Mouse (Mus musculus) neural tube, embryonic 11.5 days (tissue): Measurements from ENCODE around the gene Elp6. TPM values are rescaled to one million over a fixed set of nuclear protein-coding genes. Genes with fewer than 3 reads are reported as not detected.

Source experiments
- ATAC-seq: fragments of 200-750 bp; cut with Nextera tagmentation; 2 replicates; pipeline ENCODE4 v1.8.0; 2017; ENCODE audit warnings: moderate number of reproducible peaks, mild to moderate bottlenecking, moderate TSS enrichment, moderate library complexity; ENCODE audit not compliant: insufficient read depth, low FRiP score, low TSS enrichment
- DNase-seq: peaks from one replicate; pipeline ENCODE4 v3.0.0-alpha.2; 2015; ENCODE audit warnings: low spot score
- H3K27ac ChIP-seq: fragments of 300-500 bp; sonication (generic); 2 replicates; pipeline ENCODE4 v1.5.1; 2014; ENCODE audit warnings: low read depth, mild to moderate bottlenecking, low read length
- H3K27me3 ChIP-seq: fragments of 300-500 bp; sonication (generic); 2 replicates; pipeline ENCODE4 v1.6.1; 2014; ENCODE audit warnings: mild to moderate bottlenecking, low read length, mixed read lengths; ENCODE audit not compliant: control insufficient read depth, insufficient read depth
- H3K36me3 ChIP-seq: fragments of 300-500 bp; sonication (generic); 2 replicates; pipeline ENCODE4 v1.6.1; 2014; ENCODE audit warnings: mild to moderate bottlenecking, low read length, moderate library complexity, mixed read lengths; ENCODE audit not compliant: control insufficient read depth, insufficient read depth
- H3K4me1 ChIP-seq: fragments of 300-500 bp; sonication (generic); 2 replicates; pipeline ENCODE4 v1.6.1; 2014; ENCODE audit warnings: low read length, mixed read lengths; ENCODE audit not compliant: control insufficient read depth, insufficient read depth
- H3K4me2 ChIP-seq: fragments of 300-500 bp; sonication (generic); 2 replicates; pipeline ENCODE4 v1.6.1; 2014; ENCODE audit warnings: low read depth, mild to moderate bottlenecking, moderate library complexity
- H3K4me3 ChIP-seq: fragments of 300-500 bp; sonication (generic); 2 replicates; pipeline ENCODE4 v1.5.1; 2014; ENCODE audit warnings: low read depth, low read length
- H3K9ac ChIP-seq: fragments of 300-500 bp; sonication (generic); 2 replicates; pipeline ENCODE4 v1.6.1; 2014; ENCODE audit warnings: mild to moderate bottlenecking, low read length
- H3K9me3 ChIP-seq: fragments of 300-500 bp; sonication (generic); 2 replicates; pipeline ENCODE4 v1.6.1; 2016; ENCODE audit warnings: low read length; ENCODE audit not compliant: control insufficient read depth
- WGBS: fragments of 180-500 bp; shearing (Covaris S2); extraction: QIAGEN DNeasy Blood & Tissue Kit; methylation state at CpG from one replicate; pipeline ENCODE4 v1.1.7; 2014; 5-methylcytosine and 5-hydroxymethylcytosine counted together
- polyA plus RNA-seq: library from polyadenylated mRNA; unstranded; fragments of >200 nt; fragmentation: Nextera tagmentation; extraction: Ambion mirVana; gene quantifications from 2 replicates; pipeline ENCODE4 v1.2.1, GENCODE M21; 2014

The Elp6 gene
- polyA plus RNA-seq, 1 experiment from 2014 or later, result 39.0 TPM

- no peaks in the 10 kb centered on the region for H3K27me3 ChIP-seq
- no peaks in the 10 kb centered on the region for H3K4me1 ChIP-seq
- 88% methylated on average over 5 of the region's 5 CpGs for WGBS
- H3K9ac ChIP-seq, result no peak overlapping the region
- no peak overlapping the region for H3K4me3 ChIP-seq
- no peak overlapping the region for H3K4me2 ChIP-seq
- DNase-seq (no peak), ATAC-seq (no peak)
- no peaks in the 10 kb centered on the region for H3K9me3 ChIP-seq
- H3K36me3 ChIP-seq, result no peaks in the 10 kb centered on the region
- no peak overlapping the region for H3K27ac ChIP-seq
Observed at GRCm38 (mm10) chr9:110340037-110340750, 35.2 kb downstream of the Elp6 start.

- Histone ChIP-seq H3K36me3 (no peaks in the 10 kb centered on the region), H3K4me1 (no peaks in the 10 kb centered on the region), H3K9ac (no peak overlapping the region), H3K4me2 (no peak overlapping the region), H3K27ac (no peak overlapping the region), H3K4me3 (no peak overlapping the region), H3K9me3 (no peaks in the 10 kb centered on the region), H3K27me3 (no peaks in the 10 kb centered on the region)
- no peak for DNase-seq
- ATAC-seq, result no peak
- 83% methylated on average over 8 of the region's 8 CpGs for WGBS
Observed at GRCm38 (mm10) chr9:110342008-110342407, 37.0 kb downstream of the Elp6 start.

DNA sequence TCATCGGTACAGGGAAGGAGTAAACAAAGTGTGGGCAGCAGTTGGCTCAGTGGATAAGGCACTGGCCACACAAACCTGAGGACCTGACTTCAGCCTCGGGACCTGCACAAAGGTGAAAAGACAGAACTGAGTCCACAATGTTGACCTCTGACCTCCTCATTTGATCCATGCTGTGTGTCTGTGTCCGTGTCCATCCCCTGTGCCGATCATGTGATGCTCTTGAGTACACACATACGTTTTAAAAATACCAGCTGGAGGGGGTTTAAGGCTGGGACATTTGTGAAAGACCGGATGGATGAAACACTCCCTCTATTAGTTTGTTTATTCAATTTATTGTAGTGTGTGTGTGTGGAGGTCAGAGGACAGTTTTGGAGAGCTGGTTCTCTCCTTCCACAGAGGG is 38.8 kb downstream of the Elp6 start:
- no peaks in the 10 kb centered on the region for H3K27me3 ChIP-seq
- ATAC-seq, result no peak
- DNase-seq, result no peak
- H3K27ac ChIP-seq, result no peak overlapping the region
- no peaks in the 10 kb centered on the region for H3K36me3 ChIP-seq
- no peak overlapping the region for H3K4me2 ChIP-seq
- H3K9ac ChIP-seq, result no peak overlapping the region
- no peak overlapping the region for H3K4me3 ChIP-seq
- H3K9me3 ChIP-seq, result no peaks in the 10 kb centered on the region
- 63% methylated on average over 6 of the region's 6 CpGs for WGBS
- no peaks in the 10 kb centered on the region for H3K4me1 ChIP-seq

DNA sequence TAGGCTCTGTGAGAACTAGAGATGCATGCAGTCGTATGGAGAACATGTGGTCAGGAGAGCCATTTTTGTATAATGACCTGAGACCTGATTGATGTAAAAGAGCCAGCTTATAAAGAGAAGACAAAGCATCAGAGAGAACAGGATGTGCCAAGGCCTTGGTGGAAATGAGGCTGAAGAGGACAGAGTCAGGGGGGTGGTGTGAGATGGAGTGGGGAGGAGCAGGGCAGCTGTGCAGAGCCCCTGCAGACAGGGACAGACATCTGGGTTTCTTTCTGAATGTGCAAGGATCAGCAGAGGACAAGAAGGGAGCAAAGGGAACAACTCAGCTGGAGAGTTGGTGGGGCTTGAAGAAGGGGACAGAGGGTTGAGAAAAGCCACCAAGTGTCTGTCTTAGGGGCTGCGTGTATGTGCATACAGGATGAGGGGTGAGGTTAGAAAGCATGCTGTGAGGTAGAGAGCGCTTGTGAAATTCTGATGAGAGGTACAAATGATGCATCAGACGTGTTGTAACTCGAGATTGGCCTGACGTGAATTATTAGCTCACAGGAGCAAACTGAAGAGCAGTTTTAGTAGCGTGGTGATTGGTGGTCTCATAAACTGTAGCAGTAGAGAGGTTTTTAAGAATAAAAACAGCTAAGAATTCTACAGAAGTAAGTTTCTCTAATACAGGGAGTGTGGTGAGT is 40.2 kb downstream of the Elp6 start:
- no peak overlapping the region for H3K4me3 ChIP-seq
- no peaks in the 10 kb centered on the region for H3K27me3 ChIP-seq

DNA sequence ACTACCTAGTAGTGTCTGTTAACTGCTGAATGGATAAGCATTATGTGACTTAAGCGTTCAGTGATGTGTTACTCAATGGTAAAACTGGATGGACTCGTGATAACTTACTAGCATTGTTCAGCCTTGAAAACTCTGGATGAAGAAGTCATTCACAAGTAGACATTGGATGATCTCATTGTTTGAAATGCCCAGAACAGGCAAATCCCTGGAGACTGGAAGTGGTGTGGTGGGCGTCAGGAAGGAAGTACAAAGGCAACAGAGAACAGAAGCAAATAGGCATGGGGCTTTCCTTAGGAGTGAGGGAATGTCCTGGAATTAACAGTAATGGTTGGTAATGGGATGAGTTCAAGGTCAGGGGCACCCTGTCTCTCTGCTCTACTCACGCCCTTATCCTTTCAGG is 43.9 kb downstream of the Elp6 start:
- Histone ChIP-seq H3K27me3 (no peaks in the 10 kb centered on the region), H3K4me1 (no peaks in the 10 kb centered on the region), H3K4me2 (no peak overlapping the region), H3K27ac (no peak overlapping the region), H3K4me3 (no peak overlapping the region), H3K9me3 (no peaks in the 10 kb centered on the region), H3K36me3 (no peaks in the 10 kb centered on the region), H3K9ac (no peak overlapping the region)
- WGBS, result 86% methylated on average over 4 of the region's 4 CpGs
- no peak for ATAC-seq
- DNase-seq, result no peak

More for the DNA sequence above, 40.2 kb downstream of the Elp6 start:
- no peaks in the 10 kb centered on the region for H3K4me1 ChIP-seq
- no peak overlapping the region for H3K9ac ChIP-seq
- no peaks in the 10 kb centered on the region for H3K36me3 ChIP-seq
- ATAC-seq (no peak), DNase-seq (no peak)
- H3K4me2 ChIP-seq, result no peak overlapping the region
- WGBS, result 62% methylated on average over 7 of the region's 7 CpGs
- H3K9me3 ChIP-seq, result no peaks in the 10 kb centered on the region
- H3K27ac ChIP-seq, result no peak overlapping the region

GRCm38 (mm10) chr9:110350188-110350587 is 45.2 kb downstream of the Elp6 start:
- no peak overlapping the region for H3K4me3 ChIP-seq
- DNase-seq (no peak), ATAC-seq (no peak)
- no peaks in the 10 kb centered on the region for H3K4me1 ChIP-seq
- H3K27ac ChIP-seq, result no peak overlapping the region
- no peaks in the 10 kb centered on the region for H3K27me3 ChIP-seq
- no peaks in the 10 kb centered on the region for H3K36me3 ChIP-seq
- WGBS, result 92% methylated on average over 5 of the region's 5 CpGs
- H3K4me2 ChIP-seq, result no peak overlapping the region
- no peak overlapping the region for H3K9ac ChIP-seq
- H3K9me3 ChIP-seq, result no peaks in the 10 kb centered on the region

DNA sequence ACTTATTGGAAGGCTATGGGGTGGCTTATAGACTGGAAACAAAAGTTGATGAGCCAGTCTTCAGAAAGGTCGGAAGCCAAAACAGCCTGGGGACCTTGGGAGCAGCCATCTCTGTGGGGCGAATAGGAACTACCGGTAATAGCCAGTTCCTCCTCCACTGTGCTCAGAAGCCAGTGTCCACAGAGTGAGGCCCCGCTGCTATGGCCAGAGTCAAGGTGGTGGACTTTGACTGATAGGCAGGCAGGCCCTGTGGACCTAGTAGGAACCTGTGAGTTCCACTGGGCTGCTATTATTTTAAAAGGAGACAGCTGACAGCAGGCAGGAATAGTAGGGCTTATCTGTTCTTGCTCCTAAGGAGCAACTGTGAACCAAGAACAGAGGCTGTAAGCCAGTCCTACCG is 45.6 kb downstream of the Elp6 start:
- H3K4me2 ChIP-seq, result no peak overlapping the region
- 89% methylated on average over 5 of the region's 5 CpGs for WGBS
- no peak for ATAC-seq
- no peaks in the 10 kb centered on the region for H3K36me3 ChIP-seq
- H3K9ac ChIP-seq, result no peak overlapping the region
- H3K27me3 ChIP-seq, result no peaks in the 10 kb centered on the region
- no peak overlapping the region for H3K27ac ChIP-seq
- H3K4me1 ChIP-seq, result no peaks in the 10 kb centered on the region
- H3K4me3 ChIP-seq, result no peak overlapping the region
- no peak for DNase-seq
- H3K9me3 ChIP-seq, result no peaks in the 10 kb centered on the region

- Histone ChIP-seq H3K4me3 (no peak overlapping the region), H3K27me3 (no peaks in the 10 kb centered on the region), H3K36me3 (no peaks in the 10 kb centered on the region), H3K9ac (no peak overlapping the region), H3K4me2 (no peak overlapping the region), H3K9me3 (no peaks in the 10 kb centered on the region), H3K27ac (no peak overlapping the region), H3K4me1 (no peaks in the 10 kb centered on the region)
- 88% methylated on average over 2 of the region's 2 CpGs for WGBS
- no peak for ATAC-seq
- DNase-seq, result no peak
Observed at GRCm38 (mm10) chr9:110351350-110351749, 46.4 kb downstream of the Elp6 start.
